Mouse (Mus musculus) intestine, postnatal 0 days (tissue): ENCODE measurements at regions not wholly inside any gene's neighbourhood (a gene's known extent, or its start where the extent isn't known, plus 50 kb on each side); places are given as distances from the start of the nearest gene placed in this dataset.

Experiments
- ATAC-seq: fragments of 200-750 bp; cut with Nextera tagmentation; 2 replicates; pipeline ENCODE4 v1.8.0; 2017; ENCODE audit warnings: mild to moderate bottlenecking, moderate TSS enrichment, moderate library complexity
- H3K27ac ChIP-seq: fragments of 300-500 bp; sonication (generic); 2 replicates; pipeline ENCODE4 v1.5.1; 2014; ENCODE audit warnings: mild to moderate bottlenecking, low read depth, low read length, moderate library complexity
- H3K27me3 ChIP-seq: fragments of 300-500 bp; sonication (generic); replicated peaks from 2 replicates; pipeline ENCODE4 v1.6.1; 2014; ENCODE audit warnings: low read length, mixed read lengths; ENCODE audit not compliant: control insufficient read depth, insufficient read depth
- H3K36me3 ChIP-seq: fragments of 300-500 bp; sonication (generic); 2 replicates; pipeline ENCODE4 v1.6.1; 2014; ENCODE audit warnings: mild to moderate bottlenecking, moderate library complexity; ENCODE audit not compliant: control insufficient read depth, insufficient read depth
- H3K4me1 ChIP-seq: fragments of 300-500 bp; sonication (generic); replicated peaks from 2 replicates; pipeline ENCODE4 v1.6.1; 2014; ENCODE audit warnings: antibody characterized with exemption, low read length, mixed read lengths; ENCODE audit not compliant: control insufficient read depth, insufficient read depth
- H3K4me2 ChIP-seq: fragments of 300-500 bp; sonication (generic); replicated peaks from 2 replicates; pipeline ENCODE4 v1.6.1; 2014; ENCODE audit warnings: low read depth, mild to moderate bottlenecking, moderate library complexity
- H3K4me3 ChIP-seq: fragments of 300-500 bp; sonication (generic); 2 replicates; pipeline ENCODE4 v1.5.1; 2014; ENCODE audit warnings: low read depth, low read length
- H3K9ac ChIP-seq: fragments of 300-500 bp; sonication (generic); 2 replicates; pipeline ENCODE4 v1.6.1; 2014; ENCODE audit warnings: mild to moderate bottlenecking, low read depth, low read length
- H3K9me3 ChIP-seq: fragments of 300-500 bp; sonication (generic); 2 replicates; pipeline ENCODE4 v1.6.1; 2016; ENCODE audit warnings: mixed run types; ENCODE audit not compliant: control insufficient read depth
- CTCF ChIP-seq: sonication (generic); IDR thresholded peaks from 2 replicates; pipeline ENCODE4 v1.5.1; 2016; ENCODE audit warnings: low read depth, mild to moderate bottlenecking, control low read depth, antibody characterized with exemption, moderate library complexity
- WGBS: fragments of 180-500 bp; shearing (Covaris S2); extraction: QIAGEN DNeasy Blood & Tissue Kit; methylation state at CpG from one replicate; pipeline ENCODE4 v1.1.7; 2014; 5-methylcytosine and 5-hydroxymethylcytosine counted together

DNA sequence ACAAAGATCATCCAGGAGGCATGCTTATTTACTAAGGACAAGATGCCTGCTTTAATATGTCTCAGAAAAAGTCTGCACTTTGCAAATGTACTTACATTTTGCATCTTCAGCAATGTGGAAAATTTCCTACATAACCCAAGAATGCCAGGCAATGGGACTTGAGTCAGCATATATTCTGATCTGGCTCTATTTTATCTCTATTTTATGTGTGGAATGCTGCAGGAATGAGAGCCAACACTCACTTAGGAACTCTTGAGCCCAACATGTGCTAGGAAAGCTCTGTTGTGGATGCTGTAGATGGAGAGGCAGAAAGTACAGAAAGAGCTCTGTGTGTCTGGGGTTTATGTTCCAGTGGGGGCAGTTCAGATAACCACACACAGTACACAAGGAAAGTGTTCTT, 99.0 kb upstream of the Cd93 start:
- H3K4me2 ChIP-seq: no peak overlapping the region
- H3K27ac ChIP-seq: no peak overlapping the region
- H3K27me3 ChIP-seq: no peaks in the 10 kb centered on the region
- H3K4me3 ChIP-seq: no peak overlapping the region
- TF ChIP-seq CTCF: no peak
- no peaks in the 10 kb centered on the region for H3K9me3 ChIP-seq
- ATAC-seq: no peak
- no peaks in the 10 kb centered on the region for H3K4me1 ChIP-seq
- no peaks in the 10 kb centered on the region for H3K36me3 ChIP-seq
- H3K9ac ChIP-seq: no peak overlapping the region

DNA sequence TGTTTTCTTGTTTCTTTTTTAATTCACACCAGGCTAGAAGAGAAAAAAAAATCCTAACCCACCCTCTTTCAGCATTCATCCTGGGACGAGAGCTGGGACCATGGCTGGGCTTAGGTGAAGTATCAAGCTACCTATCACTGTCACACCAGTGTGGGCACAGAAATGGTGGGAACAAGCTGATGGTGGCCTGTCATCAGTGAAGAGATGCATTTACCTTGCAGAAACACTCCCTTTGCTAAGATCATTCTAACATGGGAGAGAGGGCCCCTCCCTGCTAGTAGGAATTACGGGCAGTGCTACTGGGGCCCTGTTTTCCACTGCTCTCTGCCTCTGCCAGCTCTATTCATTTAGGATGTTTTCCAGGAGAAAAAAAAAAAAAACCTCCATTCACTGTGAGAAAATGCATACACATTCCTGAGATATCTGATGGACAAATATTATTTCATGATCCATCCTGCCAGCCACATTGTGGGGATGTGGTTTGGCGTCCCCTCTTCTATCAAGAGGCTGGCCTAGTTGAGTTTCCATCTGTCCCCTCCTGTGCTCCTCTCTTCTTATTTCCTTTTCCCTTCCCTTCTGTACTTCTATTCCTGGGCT, 94.6 kb upstream of the Cd93 start:
- Histone ChIP-seq H3K4me2 (no peak overlapping the region), H3K9ac (no peak overlapping the region), H3K27me3 (no peaks in the 10 kb centered on the region), H3K9me3 (no peaks in the 10 kb centered on the region), H3K36me3 (no peaks in the 10 kb centered on the region), H3K4me1 (no peaks in the 10 kb centered on the region), H3K27ac (no peak overlapping the region), H3K4me3 (no peak overlapping the region)
- TF ChIP-seq CTCF: no peak
- WGBS: 58% methylated on average over 3 of the region's 3 CpGs
- no peak for ATAC-seq

DNA sequence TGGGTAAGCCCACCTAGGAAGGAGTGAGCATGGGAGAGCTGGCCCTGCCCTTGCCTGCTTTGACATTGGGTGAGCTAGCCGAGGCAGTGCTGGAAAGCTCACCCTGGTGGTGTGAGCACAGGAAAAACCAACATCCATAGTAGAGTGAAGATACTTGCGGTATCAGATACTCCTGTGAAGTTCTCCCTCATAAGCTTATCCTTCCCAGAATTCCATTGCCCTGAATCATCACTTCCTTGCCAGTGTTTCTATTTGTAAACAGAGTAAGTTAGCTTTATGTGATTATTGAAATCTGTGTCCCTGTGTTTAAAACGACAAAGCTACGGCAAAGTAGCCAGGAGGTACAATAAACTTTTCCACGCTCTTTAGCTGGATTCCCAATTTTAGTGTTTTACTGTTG, 93.9 kb upstream of the Cd93 start:
- H3K9ac ChIP-seq: no peak overlapping the region

GRCm38 (mm10) chr2:148536608-148537007, 93.2 kb upstream of the Cd93 start:
- no peak overlapping the region for H3K27ac ChIP-seq
- no peaks in the 10 kb centered on the region for H3K4me1 ChIP-seq
- no peaks in the 10 kb centered on the region for H3K9me3 ChIP-seq
- no peak overlapping the region for H3K4me2 ChIP-seq
- H3K36me3 ChIP-seq: no peaks in the 10 kb centered on the region
- no peaks in the 10 kb centered on the region for H3K27me3 ChIP-seq
- ATAC-seq: no peak
- no peak for TF ChIP-seq CTCF
- WGBS: 89% methylated on average over 3 of the region's 3 CpGs
- H3K9ac ChIP-seq: no peak overlapping the region
- no peak overlapping the region for H3K4me3 ChIP-seq

More for the DNA sequence above, 93.9 kb upstream of the Cd93 start:
- ATAC-seq: no peak
- WGBS: 77% methylated on average over 5 of the region's 5 CpGs
- Histone ChIP-seq H3K36me3 (no peaks in the 10 kb centered on the region), H3K27me3 (no peaks in the 10 kb centered on the region), H3K9me3 (no peaks in the 10 kb centered on the region), H3K4me3 (no peak overlapping the region), H3K4me2 (no peak overlapping the region), H3K27ac (no peak overlapping the region), H3K4me1 (no peaks in the 10 kb centered on the region)
- TF ChIP-seq CTCF: no peak

- TF ChIP-seq CTCF: peak; percentile 75
- no peaks in the 10 kb centered on the region for H3K4me1 ChIP-seq
- no peaks in the 10 kb centered on the region for H3K9me3 ChIP-seq
- H3K4me3 ChIP-seq: no peak overlapping the region
- H3K4me2 ChIP-seq: no peak overlapping the region
- ATAC-seq: no peak; the same call in 1 of the 2 replicates
- H3K27ac ChIP-seq: no peak overlapping the region
- H3K27me3 ChIP-seq: no peaks in the 10 kb centered on the region
- H3K9ac ChIP-seq: no peak overlapping the region
- WGBS: 64% methylated on average over 5 of the region's 5 CpGs
- H3K36me3 ChIP-seq: no peaks in the 10 kb centered on the region
Observed at GRCm38 (mm10) chr2:148535562-148536180, 92.3 kb upstream of the Cd93 start.

GRCm38 (mm10) chr2:148532051-148532450, 88.7 kb upstream of the Cd93 start:
- Histone ChIP-seq H3K27me3 (no peaks in the 10 kb centered on the region), H3K27ac (no peak overlapping the region), H3K9ac (no peak overlapping the region), H3K4me1 (no peaks in the 10 kb centered on the region), H3K9me3 (no peaks in the 10 kb centered on the region), H3K4me3 (no peak overlapping the region), H3K4me2 (no peak overlapping the region), H3K36me3 (no peaks in the 10 kb centered on the region)
- 48% methylated on average over 4 of the region's 4 CpGs for WGBS
- ATAC-seq: no peak
- no peak for TF ChIP-seq CTCF
